Mouse (Mus musculus) spleen, adult 2 months (tissue): ENCODE results near the gene Mknk1. TPM values are rescaled to one million over a fixed set of nuclear protein-coding genes. Genes with fewer than 3 reads are reported as not detected.

Experiments used
- DNase-seq, 2 experiments: peaks; one replicate each; pipeline versions ENCODE4 v3.0.0 to v3.0.0-alpha.2; 2012 to 2021; ENCODE audit warnings: low spot score in 2 of 2, low read depth in 1 of 2
- H3K27ac ChIP-seq: fragments of 200-500 bp; 2 replicates; pipeline ENCODE4 v1.5.1; 2012; ENCODE audit warnings: low read length, inconsistent platforms; ENCODE audit not compliant: insufficient read depth
- H3K27me3 ChIP-seq: fragments of 200-500 bp; 2 replicates; pipeline ENCODE4 v1.6.1; 2012; ENCODE audit warnings: mild to moderate bottlenecking, moderate library complexity, low read length, inconsistent platforms; ENCODE audit not compliant: control insufficient read depth, insufficient read depth
- H3K36me3 ChIP-seq: fragments of 200-500 bp; 2 replicates; pipeline ENCODE4 v1.6.1; 2012; ENCODE audit warnings: mild to moderate bottlenecking, low read length, inconsistent platforms; ENCODE audit not compliant: control insufficient read depth, insufficient read depth
- H3K4me1 ChIP-seq: fragments of 200-500 bp; 2 replicates; pipeline ENCODE4 v1.6.1; 2011; ENCODE audit warnings: inconsistent platforms; ENCODE audit not compliant: control insufficient read depth, insufficient read depth, insufficient read length
- H3K4me3 ChIP-seq: fragments of 200-500 bp; 2 replicates; pipeline ENCODE4 v1.5.1; 2011; ENCODE audit warnings: mild to moderate bottlenecking, inconsistent platforms; ENCODE audit not compliant: insufficient read depth, insufficient read length; ENCODE audit errors: extremely low read depth
- CTCF ChIP-seq: fragments of 200-500 bp; IDR thresholded peaks from 2 replicates; pipeline ENCODE4 v1.5.1; 2011; ENCODE audit warnings: mild to moderate bottlenecking, inconsistent platforms; ENCODE audit not compliant: insufficient read depth, insufficient read length, insufficient replicate concordance; ENCODE audit errors: extremely low read depth
- POLR2A ChIP-seq: fragments of 200-500 bp; IDR thresholded peaks from 2 replicates; pipeline ENCODE4 v1.6.1; 2011; ENCODE audit warnings: low read depth, low read length, inconsistent platforms
- WGBS: fragments of 180-500 bp; shearing (Covaris S2); methylation state at CpG from one replicate; pipeline ENCODE4 v1.1.7; 2018; 5-methylcytosine and 5-hydroxymethylcytosine counted together
- polyA plus RNA-seq: library from polyadenylated mRNA; depleted of rRNA; stranded (reverse); fragments of >200 nt; gene quantifications from 2 replicates; pipeline ENCODE4 v1.2.3, GENCODE M21; 2012

The Mknk1 gene
- polyA plus RNA-seq, 1 experiment: 68.2 TPM

- DNase-seq: no peak
- no peaks in the 10 kb centered on the region for H3K27me3 ChIP-seq
- H3K36me3 ChIP-seq: peaks cover 25% of the 10 kb centered on the region
- no peak overlapping the region for H3K4me3 ChIP-seq
- H3K27ac ChIP-seq: no peak overlapping the region
- WGBS: 71% methylated on average over 2 of the region's 2 CpGs
- no peak for TF ChIP-seq POLR2A
- no peak for TF ChIP-seq CTCF
- peaks cover 11% of the 10 kb centered on the region; the same call in 1 of the 2 replicates for H3K4me1 ChIP-seq
Measured at GRCm38 (mm10) chr4:115850631-115851030, 11.6 kb downstream of the Mknk1 start.

- Histone ChIP-seq H3K27me3 (no peaks in the 10 kb centered on the region), H3K27ac (no peak overlapping the region), H3K4me3 (no peak overlapping the region), H3K4me1 (peaks cover 11% of the 10 kb centered on the region; the same call in 1 of the 2 replicates), H3K36me3 (peaks cover 28% of the 10 kb centered on the region)
- no peak for DNase-seq
- WGBS: 94% methylated on average over 6 of the region's 6 CpGs
- TF ChIP-seq CTCF (no peak), POLR2A (no peak)
Measured at GRCm38 (mm10) chr4:115851569-115851968, 12.6 kb downstream of the Mknk1 start.

DNA sequence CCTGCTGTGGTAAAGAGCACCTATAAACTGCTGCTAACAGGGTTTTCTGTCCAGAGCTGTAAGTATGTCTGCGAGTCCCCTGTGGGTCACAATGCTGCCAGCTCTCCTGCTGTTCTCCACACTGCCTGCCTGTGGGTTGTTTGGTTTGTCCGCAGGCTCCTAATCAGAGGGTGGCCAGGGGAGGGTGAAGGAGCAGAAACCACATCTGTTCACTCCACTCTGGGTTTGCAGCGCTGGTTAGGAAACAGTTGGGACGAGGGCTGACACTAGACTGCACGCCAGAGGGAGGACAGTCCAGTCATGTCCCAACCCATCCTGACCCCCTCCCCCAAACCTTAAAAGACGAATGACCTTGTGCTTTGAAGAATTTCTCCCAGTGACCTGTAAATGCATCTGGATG is 16.1 kb downstream of the Mknk1 start:
- Histone ChIP-seq H3K27me3 (no peaks in the 10 kb centered on the region), H3K4me1 (peaks cover 7% of the 10 kb centered on the region; the same call in 1 of the 2 replicates), H3K36me3 (peaks cover 24% of the 10 kb centered on the region), H3K4me3 (no peak overlapping the region), H3K27ac (no peak overlapping the region)
- TF ChIP-seq CTCF (no peak), POLR2A (no peak)
- no peak for DNase-seq
- WGBS: 80% methylated on average over 6 of the region's 6 CpGs

- 90% methylated on average over 4 of the region's 4 CpGs for WGBS
- Histone ChIP-seq H3K27ac (no peak overlapping the region), H3K27me3 (no peaks in the 10 kb centered on the region), H3K36me3 (peaks cover 24% of the 10 kb centered on the region), H3K4me1 (peaks cover 7% of the 10 kb centered on the region; the same call in 1 of the 2 replicates), H3K4me3 (no peak overlapping the region)
- no peak for DNase-seq
- TF ChIP-seq CTCF (no peak), POLR2A (no peak)
Measured at GRCm38 (mm10) chr4:115855609-115856008, 16.6 kb downstream of the Mknk1 start.

GRCm38 (mm10) chr4:115856282-115856681 is 17.3 kb downstream of the Mknk1 start:
- no peaks in the 10 kb centered on the region for H3K27me3 ChIP-seq
- TF ChIP-seq CTCF (no peak), POLR2A (no peak)
- DNase-seq: no peak
- H3K27ac ChIP-seq: no peak overlapping the region
- no peak overlapping the region for H3K4me3 ChIP-seq
- peaks cover 7% of the 10 kb centered on the region; the same call in 1 of the 2 replicates for H3K4me1 ChIP-seq
- peaks cover 26% of the 10 kb centered on the region for H3K36me3 ChIP-seq
- WGBS: 75% methylated on average over 4 of the region's 4 CpGs

GRCm38 (mm10) chr4:115857293-115857883 is 18.4 kb downstream of the Mknk1 start:
- WGBS: 56% methylated on average over 9 of the region's 9 CpGs
- H3K27me3 ChIP-seq: no peaks in the 10 kb centered on the region
- peaks cover 7% of the 10 kb centered on the region; the same call in 1 of the 2 replicates for H3K4me1 ChIP-seq
- H3K4me3 ChIP-seq: no peak overlapping the region
- H3K36me3 ChIP-seq: peaks cover 28% of the 10 kb centered on the region
- TF ChIP-seq POLR2A (no peak), CTCF (no peak)
- H3K27ac ChIP-seq: no peak overlapping the region
- peak in 1 of 2 experiments; percentile 13 for DNase-seq

DNA sequence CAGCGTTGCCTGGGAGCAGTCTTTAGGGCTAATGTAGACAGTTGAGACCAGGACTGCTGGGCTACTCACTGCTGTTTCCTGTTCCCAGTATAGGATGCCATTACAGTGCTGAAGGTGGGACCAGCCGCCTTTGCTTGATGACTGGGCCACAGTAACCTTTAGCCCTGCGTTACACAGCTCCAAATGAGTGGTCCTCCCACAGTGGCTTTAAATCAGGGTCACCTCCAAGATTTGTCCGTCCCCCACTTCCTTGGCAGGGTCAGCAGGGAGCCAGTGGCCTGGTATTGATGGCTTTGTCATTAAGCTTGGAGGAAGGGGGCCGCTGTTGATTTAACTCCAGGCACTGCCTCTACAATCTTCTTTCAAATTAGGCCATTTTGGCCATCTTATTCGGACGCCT is 24.4 kb downstream of the Mknk1 start:
- Histone ChIP-seq H3K4me1 (no peaks in the 10 kb centered on the region), H3K27ac (no peak overlapping the region), H3K27me3 (no peaks in the 10 kb centered on the region), H3K36me3 (peaks cover 35% of the 10 kb centered on the region), H3K4me3 (no peak overlapping the region)
- TF ChIP-seq POLR2A (no peak), CTCF (no peak)
- DNase-seq: no peak
- 95% methylated on average over 7 of the region's 7 CpGs for WGBS
